Mouse (Mus musculus) left cerebral cortex, adult 8-10 months (tissue): ENCODE data around the gene Abhd12. TPM values are rescaled to one million over a fixed set of nuclear protein-coding genes. Genes with fewer than 3 reads are reported as not detected.

Source experiments
- DNase-seq, 2 experiments: peaks; one replicate each; pipeline ENCODE4 v3.0.0; 2022; ENCODE audit warnings: low spot score in 2 of 2
- total RNA-seq, 4 experiments: library from RNA; stranded (reverse); gene quantifications; 2 replicates each; pipeline ENCODE4 v1.2.4; 2022

The Abhd12 gene
- total RNA-seq, 4 experiments from 2014 or later, result 309 to 333 (median 321) TPM

GRCm38 (mm10) chr2:150808812-150809211, 95.7 kb downstream of the Abhd12 start:
- no peak for DNase-seq

- no peak for DNase-seq
Measured at GRCm38 (mm10) chr2:150808381-150808780, 96.2 kb downstream of the Abhd12 start.

- DNase-seq, result no peak
Measured at GRCm38 (mm10) chr2:150803035-150803434, 101.5 kb downstream of the Abhd12 start.

GRCm38 (mm10) chr2:150800616-150801015, 103.9 kb downstream of the Abhd12 start:
- DNase-seq, result no peak

- no peak for DNase-seq
Measured at GRCm38 (mm10) chr2:150798084-150798483, 106.5 kb downstream of the Abhd12 start.

- DNase-seq, result no peak
Measured at GRCm38 (mm10) chr2:150793320-150793719, 111.2 kb downstream of the Abhd12 start.

- peak in 1 of 2 experiments; percentile 79 for DNase-seq
Measured at GRCm38 (mm10) chr2:150788768-150789550, 115.6 kb downstream of the Abhd12 start.

GRCm38 (mm10) chr2:150787234-150787771, 117.2 kb downstream of the Abhd12 start:
- no peak for DNase-seq

- peak; percentile 70 to 78 for DNase-seq
Measured at GRCm38 (mm10) chr2:150786251-150787180, 118.0 kb downstream of the Abhd12 start, which contains the start of gene Pygb. Gene Pygb, plus strand, starts transcription at chr2:150786735.

- no peak for DNase-seq
Measured at GRCm38 (mm10) chr2:150782801-150783200, 121.7 kb downstream of the Abhd12 start.

Other genes starting within 250 kb of the Abhd12 start
- gene Acss1, start 236.2 kb downstream of the Abhd12 start, total RNA-seq, result 10 to 100 TPM; 18.3 to 24.5 (median 21.6) TPM
- gene Vsx1, start 215.4 kb downstream of the Abhd12 start, total RNA-seq, result not detected
- gene Entpd6, start 155.7 kb downstream of the Abhd12 start, total RNA-seq, result 10 to 100 TPM; 45.8 to 48.9 (median 47.7) TPM
- gene Pygb, start 118.0 kb downstream of the Abhd12 start, total RNA-seq, result 100 to 1,000 TPM; 143 to 172 (median 150) TPM
- gene Gins1, start 659 bp upstream of the Abhd12 start, total RNA-seq, result 1 to 10 TPM; 1.6 to 2.2 (median 1.9) TPM
- 10 to 100 TPM in 1 of 4 experiments, 1 to 10 TPM in 3; 5.8 to 10.5 (median 7.6) TPM for gene Ninl, start 134.6 kb upstream of the Abhd12 start, total RNA-seq
- gene Nanp, start 134.7 kb upstream of the Abhd12 start, total RNA-seq, result 10 to 100 TPM; 23.4 to 27.2 (median 26.3) TPM
- not detected for gene Gm14151, start 187.6 kb upstream of the Abhd12 start, total RNA-seq
- gene Gm14147, start 193.5 kb upstream of the Abhd12 start, total RNA-seq, result not detected